Mouse (Mus musculus) kidney, adult 2 months (tissue): Measurements from ENCODE around the gene Olfr819. TPM values are rescaled to one million over a fixed set of nuclear protein-coding genes. Genes with fewer than 3 reads are reported as not detected.

Experiments
- DNase-seq: peaks from one replicate; pipeline ENCODE4 v3.0.0; 2021
- H3K27ac ChIP-seq: fragments of 200-500 bp; 2 replicates; pipeline ENCODE4 v1.5.1; 2012; ENCODE audit warnings: low read depth, low read length, control low read depth, inconsistent platforms; ENCODE audit not compliant: insufficient read depth
- H3K27me3 ChIP-seq: fragments of 200-500 bp; replicated peaks from 2 replicates; pipeline ENCODE4 v1.6.1; 2012; ENCODE audit warnings: mild to moderate bottlenecking, moderate library complexity, low read length, inconsistent platforms; ENCODE audit not compliant: control insufficient read depth, insufficient read depth
- H3K36me3 ChIP-seq: fragments of 200-500 bp; 2 replicates; pipeline ENCODE4 v1.6.1; 2012; ENCODE audit warnings: mild to moderate bottlenecking, moderate library complexity, low read length, inconsistent platforms; ENCODE audit not compliant: control insufficient read depth, insufficient read depth
- H3K4me1 ChIP-seq: fragments of 200-500 bp; 2 replicates; pipeline ENCODE4 v1.6.1; 2011; ENCODE audit warnings: low read length; ENCODE audit not compliant: control insufficient read depth, insufficient read depth
- H3K4me3 ChIP-seq: fragments of 200-500 bp; 2 replicates; pipeline ENCODE4 v1.5.1; 2011; ENCODE audit warnings: mild to moderate bottlenecking, low read depth, low read length, control low read depth; ENCODE audit not compliant: insufficient read depth
- CTCF ChIP-seq: fragments of 200-500 bp; conservative IDR thresholded peaks from 2 replicates; pipeline ENCODE4 v1.5.1; 2011; ENCODE audit warnings: low read depth, mild to moderate bottlenecking, control low read depth, low read length, moderate library complexity, mixed read lengths; ENCODE audit not compliant: insufficient read depth, insufficient read length
- POLR2A ChIP-seq: fragments of 200-500 bp; IDR thresholded peaks from one replicate; pipeline ENCODE4 v1.6.1; 2011; ENCODE audit warnings: low read depth, low read length, control low read depth
- WGBS: fragments of 180-500 bp; shearing (Covaris S2); methylation state at CpG from one replicate; pipeline ENCODE4 v1.1.7; 2018; 5-methylcytosine and 5-hydroxymethylcytosine counted together
- polyA plus RNA-seq: library from polyadenylated mRNA; depleted of rRNA; stranded (reverse); fragments of >200 nt; gene quantifications from 2 replicates; pipeline ENCODE4 v1.2.3, GENCODE M21; 2012; rRNA removed

Olfr819 gene
- polyA plus RNA-seq, 1 experiment = not detected

- DNase-seq = no peak
- Histone ChIP-seq H3K4me1 (no peaks in the 10 kb centered on the region), H3K4me3 (no peak within 1 kb of the TSS), H3K27me3 (no peaks in the 10 kb centered on the region), H3K36me3 (no peaks in the 10 kb centered on the region), H3K27ac (no peak within 1 kb of the TSS)
- WGBS = 78% methylated on average over 2 of the region's 2 CpGs
- TF ChIP-seq CTCF (no peak), POLR2A (no peak)
Observed at GRCm38 (mm10) chr10:129949000-129949399, 18.1 kb downstream of the Olfr819 start, which contains the start of gene Olfr818. Gene Olfr818, minus strand, starts transcription at chr10:129949100.

GRCm38 (mm10) chr10:129915497-129915896 lies 51.6 kb downstream of the Olfr819 start, which contains the start of gene Olfr816:
Gene Olfr816, minus strand, starts transcription at chr10:129915597.
- H3K36me3 ChIP-seq = no peaks in the 10 kb centered on the region
- no peak for DNase-seq
- H3K27ac ChIP-seq = no peak within 1 kb of the TSS
- H3K4me3 ChIP-seq = no peak within 1 kb of the TSS
- H3K27me3 ChIP-seq = no peaks in the 10 kb centered on the region
- 42% methylated on average over 1 of the region's 1 CpGs for WGBS
- TF ChIP-seq CTCF (no peak), POLR2A (no peak)
- no peaks in the 10 kb centered on the region for H3K4me1 ChIP-seq

Other genes with a start within 250 kb of the Olfr819 start
- gene Olfr805, start 237.9 kb downstream of the Olfr819 start, polyA plus RNA-seq = not detected in 2 replicates
- gene Olfr806, start 225.3 kb downstream of the Olfr819 start, polyA plus RNA-seq = not detected in 2 replicates
- not detected in 2 replicates for gene Olfr807, start 209.5 kb downstream of the Olfr819 start, polyA plus RNA-seq
- not detected in 2 replicates for gene Olfr808, start 201.8 kb downstream of the Olfr819 start, polyA plus RNA-seq
- gene Olfr809, start 192.6 kb downstream of the Olfr819 start, polyA plus RNA-seq = not detected in 2 replicates
- not detected in 2 replicates for gene Olfr810, start 172.3 kb downstream of the Olfr819 start, polyA plus RNA-seq
- not detected in 2 replicates for gene Olfr811, start 162.9 kb downstream of the Olfr819 start, polyA plus RNA-seq
- not detected in 2 replicates for gene Olfr812, start 121.2 kb downstream of the Olfr819 start, polyA plus RNA-seq
- not detected in 2 replicates for gene Olfr813, start 111.9 kb downstream of the Olfr819 start, polyA plus RNA-seq
- not detected in 2 replicates for gene Olfr814, start 87.4 kb downstream of the Olfr819 start, polyA plus RNA-seq
- gene Olfr815, start 61.4 kb downstream of the Olfr819 start, polyA plus RNA-seq = not detected in 2 replicates
- not detected in 2 replicates for gene Olfr816, start 51.7 kb downstream of the Olfr819 start, polyA plus RNA-seq
- gene Olfr818, start 18.2 kb downstream of the Olfr819 start, polyA plus RNA-seq = not detected in 2 replicates
- not detected in 2 replicates for gene Olfr247, start 8.9 kb upstream of the Olfr819 start, polyA plus RNA-seq
- gene Gm10310, start 17.8 kb upstream of the Olfr819 start, polyA plus RNA-seq = not detected in 2 replicates
- gene Olfr820, start 45.4 kb upstream of the Olfr819 start, polyA plus RNA-seq = not detected in 2 replicates
- not detected in 2 replicates for gene Olfr821, start 63.1 kb upstream of the Olfr819 start, polyA plus RNA-seq
- gene Olfr822, start 103.9 kb upstream of the Olfr819 start, polyA plus RNA-seq = not detected in 2 replicates
- not detected in 2 replicates for gene Olfr823, start 148.1 kb upstream of the Olfr819 start, polyA plus RNA-seq
- gene Olfr824, start 162.7 kb upstream of the Olfr819 start, polyA plus RNA-seq = not detected in 2 replicates
- not detected in 2 replicates for gene Olfr825, start 199.5 kb upstream of the Olfr819 start, polyA plus RNA-seq
- gene Olfr826, start 216.9 kb upstream of the Olfr819 start, polyA plus RNA-seq = not detected in 2 replicates
- gene Olfr827, start 247.1 kb upstream of the Olfr819 start, polyA plus RNA-seq = not detected in 2 replicates